Mouse (Mus musculus) C2C12 (cell line): ENCODE measurements around the gene Gtdc1.

Source experiments
- CTCF ChIP-seq: IDR thresholded peaks from one replicate; pipeline ENCODE4 v1.5.1; 2011; ENCODE audit not compliant: control insufficient read depth, insufficient read depth, insufficient read length
- FOSL1 ChIP-seq: IDR thresholded peaks from one replicate; pipeline ENCODE4 v1.8.0; 2011; ENCODE audit warnings: mild to moderate bottlenecking, low read length; ENCODE audit not compliant: poor library complexity, insufficient read depth, severe bottlenecking
- MYOG ChIP-seq: IDR thresholded peaks from one replicate; pipeline ENCODE4 v1.6.1; 2011; ENCODE audit not compliant: control insufficient read depth, insufficient read length; ENCODE audit errors: extremely low read depth
- USF1 ChIP-seq: IDR thresholded peaks from one replicate; pipeline ENCODE4 v1.6.1; 2011; ENCODE audit warnings: low read depth, mild to moderate bottlenecking, control low read depth, moderate library complexity

DNA sequence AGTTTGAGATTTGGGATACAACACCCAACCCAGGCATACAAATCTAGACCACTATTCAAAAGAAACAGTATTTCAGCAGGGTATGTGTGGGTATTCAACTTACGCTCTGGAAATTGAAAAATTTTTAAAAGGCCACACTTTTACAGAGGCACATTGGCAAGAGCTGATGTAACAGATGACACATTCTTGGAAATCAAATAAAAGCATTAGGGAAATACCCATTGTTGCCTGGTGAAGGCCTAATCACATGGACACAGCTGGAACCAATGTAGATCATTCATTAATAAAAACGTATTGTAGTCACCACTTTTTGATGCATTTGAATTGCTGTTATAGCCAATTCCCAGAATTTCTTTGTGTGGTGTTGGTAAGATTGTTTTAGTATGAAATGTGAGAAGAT, 73.0 kb downstream of the Gtdc1 start:
- TF ChIP-seq CTCF (no peak), FOSL1 (no peak), MYOG (no peak), USF1 (no peak)
